Mouse (Mus musculus) left cerebral cortex, adult 2 months (tissue): ENCODE data around the gene Apol7e. TPM values are rescaled to one million over a fixed set of nuclear protein-coding genes. Genes with fewer than 3 reads are reported as not detected.
"Not testable (repeated sequence)": the region's sequence is repeated elsewhere in the genome, so short reads cannot be mapped to it uniquely, and the experiment has no call there.

ENCODE experiments used
- DNase-seq, 2 experiments: peaks; one replicate each; pipeline ENCODE4 v3.0.0; 2021 to 2022; ENCODE audit warnings: low spot score in 2 of 2, mixed read lengths in 1 of 2; ENCODE audit errors: extremely low spot score in 1 of 2
- H3K27ac ChIP-seq: fragments of 200-600 bp; 2 replicates; pipeline ENCODE4 v1.8.1; 2022
- H3K4me3 ChIP-seq: fragments of 200-600 bp; 2 replicates; pipeline ENCODE4 v1.8.1; 2022
- CTCF ChIP-seq: fragments of 200-600 bp; IDR thresholded peaks from 2 replicates; pipeline ENCODE4 v1.8.1; 2022; ENCODE audit warnings: antibody characterized with exemption, mild to moderate bottlenecking, moderate library complexity
- intact Hi-C: fragments of 180-260 bp; cut with DNase I; formaldehyde crosslinking; loops from one replicate; pipeline ENCODE4 v1.15.1; 2025
- long read RNA-seq, 2 experiments: library from polyadenylated mRNA; stranded (forward); transcript quantifications; one replicate each; pipeline ENCODE4 v2.0.0; 2021; ENCODE audit warnings: borderline mapping rate in 2 of 2
- total RNA-seq, 2 experiments: library from RNA; stranded (reverse); gene quantifications; 2 replicates each; pipeline ENCODE4 v1.2.3; 2021

Apol7e gene
- under 1 TPM in 1 of 2 experiments, not detected in 1; 0.14 TPM for total RNA-seq
- long read RNA-seq, experiment 1: 0 reads
- long read RNA-seq, experiment 2: 0 reads

GRCm38 (mm10) chr15:77698656-77699055, at the start of gene Apol7e:
Gene Apol7e (plus strand): TSS chr15:77698857.
- H3K27ac ChIP-seq, DNase-seq, intact Hi-C loops, H3K4me3 ChIP-seq: not testable (repeated sequence)

- DNase-seq, H3K27ac ChIP-seq, intact Hi-C loops, H3K4me3 ChIP-seq: not testable (repeated sequence)
These were observed 47.5 kb upstream of the Apol7e start for GRCm38 (mm10) chr15:77651143-77651542.

DNA sequence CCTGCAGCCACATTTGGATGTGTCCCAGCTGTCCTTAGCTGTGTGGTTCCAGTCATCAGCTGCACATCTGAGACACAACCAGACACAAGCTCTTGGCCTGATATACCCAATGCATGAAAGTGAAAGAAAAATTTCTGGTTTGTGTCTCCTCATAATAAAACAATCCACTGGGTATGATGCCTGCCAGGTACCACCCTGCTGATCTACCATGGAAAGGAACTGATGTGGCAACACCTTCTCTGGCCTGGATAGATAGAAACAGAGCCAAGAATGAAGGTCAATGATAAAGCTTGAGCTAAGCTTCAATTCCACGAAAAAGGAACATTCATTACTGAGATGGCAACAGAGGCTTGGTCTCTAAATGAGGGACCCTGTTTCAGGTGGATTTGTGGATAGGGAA, 38.9 kb upstream of the Apol7e start:
- H3K4me3 ChIP-seq, DNase-seq, H3K27ac ChIP-seq: not testable (repeated sequence)
- intact Hi-C loops: loop anchor here (10.0 kb wide), 1 partner anchor 185 kb away; the partner anchor contains the start of gene Apol10a

DNA sequence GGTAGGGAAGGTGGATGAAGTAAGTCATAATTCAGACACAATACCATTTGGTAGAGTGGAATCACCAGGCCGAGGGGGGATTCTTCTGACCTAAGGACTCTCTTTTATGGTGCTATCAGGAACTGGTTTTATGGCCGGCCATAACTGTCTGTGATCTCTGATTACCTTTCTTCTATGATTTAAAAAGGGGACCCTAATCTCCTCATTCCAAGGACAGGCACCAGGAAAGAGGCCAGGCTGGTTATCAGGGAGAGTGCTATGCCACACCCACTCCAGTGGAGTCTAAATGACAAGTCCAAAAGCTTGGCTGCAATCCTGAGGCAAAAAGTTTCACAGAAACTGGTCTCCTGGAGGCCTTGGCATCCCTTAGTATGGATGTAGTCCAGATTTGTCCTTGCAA, 36.8 kb upstream of the Apol7e start:
- H3K27ac ChIP-seq, H3K4me3 ChIP-seq, DNase-seq: not testable (repeated sequence)
- intact Hi-C loops: loop anchor here (10.0 kb wide), 1 partner anchor 187 kb away; the partner anchor contains the start of gene Apol10a

DNA sequence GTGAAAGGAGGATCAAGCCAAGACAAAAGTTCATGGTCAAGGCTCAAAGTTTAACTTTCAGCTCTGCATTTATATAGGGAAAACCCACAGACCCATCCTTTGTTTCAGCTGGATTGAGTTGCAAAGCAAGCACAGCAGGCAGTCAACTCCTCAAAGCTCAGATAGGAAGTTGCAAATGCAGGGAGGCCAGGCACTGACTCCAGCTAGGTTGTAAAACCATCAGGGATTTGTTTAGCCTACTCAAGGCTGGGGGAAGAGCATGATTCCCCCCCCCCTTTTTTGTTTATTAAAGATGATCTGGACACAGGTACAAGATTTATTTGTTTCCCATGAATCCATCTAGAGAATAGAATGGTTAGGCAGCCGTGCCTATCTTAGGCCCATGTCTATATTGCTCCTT, 24.6 kb upstream of the Apol7e start:
- H3K4me3 ChIP-seq, intact Hi-C loops, DNase-seq, H3K27ac ChIP-seq: not testable (repeated sequence)

DNA sequence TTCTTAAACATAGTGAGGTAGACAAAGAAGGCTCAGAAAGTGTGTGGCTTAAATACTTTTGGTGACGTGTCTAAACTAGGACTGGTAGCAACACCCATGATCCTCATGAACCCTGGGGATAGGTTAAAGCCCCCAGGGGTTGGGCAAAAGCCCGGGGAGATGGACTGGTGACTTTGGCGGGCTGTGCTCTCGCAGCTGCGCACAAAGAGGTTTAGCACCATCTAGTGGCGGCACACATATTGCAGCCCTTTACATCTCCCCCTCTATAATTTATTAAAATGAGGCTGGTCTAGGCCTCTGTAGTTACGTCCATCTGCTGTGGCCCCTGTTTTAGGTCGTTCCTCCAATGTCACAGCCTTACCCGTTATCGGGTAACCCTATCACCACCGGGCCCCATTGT, 14.7 kb upstream of the Apol7e start:
- H3K4me3 ChIP-seq, intact Hi-C loops, H3K27ac ChIP-seq: not testable (repeated sequence)
- peak; percentile 8 to 35 for DNase-seq
- peak; percentile 57 for TF ChIP-seq CTCF

DNA sequence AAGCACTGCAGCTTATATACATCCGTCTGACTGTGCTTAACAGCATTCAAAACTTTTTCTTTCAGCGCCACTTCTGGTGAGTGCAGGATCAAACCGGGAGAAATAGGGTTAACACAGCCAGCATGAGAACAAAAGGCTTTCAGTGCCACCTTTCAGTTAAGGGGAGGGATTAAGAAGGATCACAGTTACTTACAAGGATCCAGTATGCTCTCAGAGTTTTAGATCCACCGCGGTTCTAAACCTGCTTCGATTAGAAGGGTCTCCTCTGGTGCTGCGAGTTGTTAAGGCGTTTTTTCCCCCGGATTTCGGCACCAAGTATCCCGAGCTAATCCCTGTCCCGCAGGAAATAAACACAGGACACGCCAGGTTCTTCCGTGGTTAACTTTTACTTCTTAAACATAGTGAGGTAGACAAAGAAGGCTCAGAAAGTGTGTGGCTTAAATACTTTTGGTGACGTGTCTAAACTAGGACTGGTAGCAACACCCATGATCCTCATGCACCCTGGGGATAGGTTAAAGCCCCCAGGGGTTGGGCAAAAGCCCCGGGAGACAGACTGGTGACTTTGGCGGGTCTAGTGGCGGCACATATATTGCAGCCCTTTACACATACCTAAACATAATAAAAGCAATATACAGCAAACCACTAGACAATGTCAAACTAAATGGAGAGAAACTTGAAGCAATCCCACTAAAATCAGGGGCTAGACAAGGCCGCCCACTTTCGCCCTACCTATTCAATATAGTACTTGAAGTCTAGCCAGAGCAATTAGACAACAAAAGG, 6.9 kb upstream of the Apol7e start:
- H3K27ac ChIP-seq, H3K4me3 ChIP-seq, DNase-seq, intact Hi-C loops: not testable (repeated sequence)

DNA sequence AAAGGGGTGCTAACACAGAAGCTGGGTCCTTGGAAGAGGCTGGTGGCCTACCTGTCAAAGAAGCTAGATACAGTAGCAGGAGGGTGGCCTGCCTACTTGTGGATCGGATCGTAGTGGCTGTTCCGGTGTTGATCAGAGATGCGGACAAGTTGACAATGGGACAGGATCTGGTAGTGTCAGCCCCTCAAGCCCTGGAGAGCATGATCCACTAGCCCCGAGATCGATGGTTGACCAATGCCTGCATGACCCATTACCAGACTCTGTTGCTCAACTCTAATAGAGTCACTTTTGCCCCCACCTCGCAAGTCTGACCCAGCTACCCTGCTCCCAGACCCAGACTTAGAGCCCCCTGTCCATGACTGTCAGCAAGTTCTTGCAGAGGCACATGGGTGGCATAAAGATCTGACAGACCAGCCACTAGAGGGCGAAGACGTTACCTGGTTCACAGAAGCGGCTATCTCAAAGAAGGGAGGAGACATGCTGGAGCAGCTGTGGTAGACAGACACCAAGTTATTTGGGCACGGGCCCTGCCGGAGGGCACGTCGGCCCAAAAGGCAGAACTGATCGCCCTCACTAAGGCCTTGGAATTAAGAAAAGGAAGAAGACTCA, 3.9 kb upstream of the Apol7e start:
- intact Hi-C loops, H3K27ac ChIP-seq, H3K4me3 ChIP-seq, DNase-seq: not testable (repeated sequence)
- TF ChIP-seq CTCF: peak; percentile 49

GRCm38 (mm10) chr15:77705306-77705705, 6.6 kb downstream of the Apol7e start:
- H3K27ac ChIP-seq, H3K4me3 ChIP-seq, DNase-seq, intact Hi-C loops: not testable (repeated sequence)

- H3K4me3 ChIP-seq, intact Hi-C loops, DNase-seq, H3K27ac ChIP-seq: not testable (repeated sequence)
These were observed 10.3 kb downstream of the Apol7e start for GRCm38 (mm10) chr15:77708936-77709335.

GRCm38 (mm10) chr15:77718240-77718639, 19.6 kb downstream of the Apol7e start:
- H3K4me3 ChIP-seq, intact Hi-C loops, H3K27ac ChIP-seq, DNase-seq: not testable (repeated sequence)

DNA sequence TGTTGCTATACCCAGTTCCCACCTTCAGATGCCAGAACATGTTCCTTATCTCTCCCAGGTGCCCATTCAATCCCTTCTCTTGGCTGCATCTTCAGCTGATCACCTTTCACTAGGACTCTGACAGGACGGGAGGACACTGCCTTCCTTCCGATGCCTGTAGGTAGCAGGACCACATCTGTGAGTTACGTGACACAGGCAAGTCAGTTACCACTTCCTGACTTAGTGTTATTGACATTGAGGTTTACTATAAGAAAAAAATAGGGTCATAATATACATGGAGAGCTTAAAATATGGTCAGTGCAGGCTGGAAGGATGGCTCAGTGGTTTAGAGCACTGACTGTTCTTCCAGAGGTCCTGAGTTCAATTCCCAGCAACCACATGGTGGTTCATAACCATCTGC, 22.9 kb downstream of the Apol7e start:
- H3K27ac ChIP-seq, intact Hi-C loops, H3K4me3 ChIP-seq, DNase-seq: not testable (repeated sequence)

- DNase-seq, H3K27ac ChIP-seq, H3K4me3 ChIP-seq, intact Hi-C loops: not testable (repeated sequence)
These were observed 25.7 kb downstream of the Apol7e start for GRCm38 (mm10) chr15:77724208-77724911.

- intact Hi-C loops, H3K27ac ChIP-seq, H3K4me3 ChIP-seq, DNase-seq: not testable (repeated sequence)
These were observed 26.9 kb downstream of the Apol7e start for GRCm38 (mm10) chr15:77725393-77726020.
